Mouse (Mus musculus): ENCODE data around the gene Spocd1.

Gene Spocd1

GRCm38 (mm10) chr4:130006533-130006932 lies 77.5 kb downstream of the Spocd1 start:
- DNase-seq (ENCODE audit: low spot score): no peak

Data from ovary, postnatal 36 days (tissue).